Mouse (Mus musculus) effector memory CD4-positive, alpha-beta T cell, adult 5 months (primary cell): ENCODE data around the gene Gm2916. TPM values are rescaled to one million over a fixed set of nuclear protein-coding genes. Genes with fewer than 3 reads are reported as not detected.

Experiments used
- polyA plus RNA-seq: library from polyadenylated mRNA; unstranded; fragments of 100-300 nt; shearing (Covaris generic); gene quantifications from one replicate; pipeline ENCODE4 v1.2.1, GENCODE M21; 2017

Gm2916 gene
- polyA plus RNA-seq, result not detected

GRCm38 (mm10) chr14:3883872-3884271 lies at the start of gene Gm2916:
Gm2916 (plus strand) TSS chr14:3884172.

GRCm38 (mm10) chr14:3845945-3846344 lies 38.0 kb upstream of the Gm2916 start, which contains the start of gene Gm3033:
Gm3033 (plus strand) TSS chr14:3846245.

GRCm38 (mm10) chr14:3931456-3931855 lies 47.5 kb downstream of the Gm2916 start, which contains the start of gene Gm3029:
Gm3029 (plus strand) TSS chr14:3931756.

GRCm38 (mm10) chr14:3963247-3963646 lies 79.3 kb downstream of the Gm2916 start, which contains the start of gene Gm3095:
Gm3095 (plus strand) TSS chr14:3963547.

Other genes with a start within 250 kb of the Gm2916 start
- not detected for gene Gm3012, start 249.7 kb upstream of the Gm2916 start, polyA plus RNA-seq
- not detected for gene Gm3020, start 232.1 kb upstream of the Gm2916 start, polyA plus RNA-seq
- gene Gm3043, start 195.4 kb upstream of the Gm2916 start, polyA plus RNA-seq, result not detected
- gene Gm3002, start 74.1 kb upstream of the Gm2916 start, polyA plus RNA-seq, result not detected
- gene Gm3033, start 37.9 kb upstream of the Gm2916 start, polyA plus RNA-seq, result not detected
- gene Gm3029, start 47.6 kb downstream of the Gm2916 start, polyA plus RNA-seq, result not detected
- not detected for gene Gm3095, start 79.4 kb downstream of the Gm2916 start, polyA plus RNA-seq
- gene Gm3099, start 114.2 kb downstream of the Gm2916 start, polyA plus RNA-seq, result not detected
- gene Gm5796, start 139.8 kb downstream of the Gm2916 start, polyA plus RNA-seq, result not detected
- not detected for gene Gm3115, start 199.9 kb downstream of the Gm2916 start, polyA plus RNA-seq
- gene Gm8108, start 226.4 kb downstream of the Gm2916 start, polyA plus RNA-seq, result not detected